Mouse (Mus musculus): ENCODE results near the gene Anapc4.

The Anapc4 gene

GRCm38 (mm10) chr5:52833761-52834274, at the start of gene Anapc4:
Gene Anapc4 (plus strand): TSS chr5:52834012.
- peak; percentile 99 for DNase-seq

DNA sequence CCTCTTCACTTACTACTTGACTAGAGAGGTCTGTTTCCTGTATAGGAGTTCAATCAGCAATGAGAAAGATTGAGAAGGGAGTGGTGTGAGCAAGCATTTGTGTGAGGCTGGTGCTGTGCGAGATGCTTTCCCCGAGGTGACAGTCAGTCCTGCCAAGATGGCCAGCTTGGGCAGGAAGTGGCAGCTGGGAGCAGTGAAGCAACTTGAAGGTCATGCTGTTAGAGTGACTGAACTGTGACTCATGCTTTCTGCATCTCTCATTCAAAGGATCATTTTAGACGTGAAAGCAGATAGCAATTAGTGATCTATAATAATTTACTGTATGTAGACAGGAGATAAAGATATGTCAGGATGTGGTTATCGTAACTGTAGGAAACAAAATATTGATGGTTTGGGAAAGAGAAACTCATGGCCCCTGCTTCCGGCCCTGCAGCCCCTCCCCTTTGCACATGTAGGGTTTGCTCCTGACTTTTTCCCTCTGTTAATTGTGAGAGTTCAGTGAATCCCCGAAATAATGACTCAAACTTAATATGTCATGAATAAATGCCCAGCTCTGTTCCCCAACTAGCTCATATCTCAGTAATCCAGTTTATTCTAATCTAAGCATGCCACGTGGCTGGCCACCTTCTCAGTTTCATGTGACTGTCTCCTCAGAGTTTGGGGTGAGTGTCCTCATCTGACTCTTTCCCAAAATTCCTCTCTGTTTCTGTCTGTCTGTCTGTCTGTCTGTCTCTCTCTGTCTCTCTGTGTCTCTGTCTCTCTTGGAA, 47.1 kb upstream of the Anapc4 start:
- DNase-seq, result no peak

- no peak for DNase-seq
Observed at GRCm38 (mm10) chr5:52793230-52793629, 40.6 kb upstream of the Anapc4 start.

DNA sequence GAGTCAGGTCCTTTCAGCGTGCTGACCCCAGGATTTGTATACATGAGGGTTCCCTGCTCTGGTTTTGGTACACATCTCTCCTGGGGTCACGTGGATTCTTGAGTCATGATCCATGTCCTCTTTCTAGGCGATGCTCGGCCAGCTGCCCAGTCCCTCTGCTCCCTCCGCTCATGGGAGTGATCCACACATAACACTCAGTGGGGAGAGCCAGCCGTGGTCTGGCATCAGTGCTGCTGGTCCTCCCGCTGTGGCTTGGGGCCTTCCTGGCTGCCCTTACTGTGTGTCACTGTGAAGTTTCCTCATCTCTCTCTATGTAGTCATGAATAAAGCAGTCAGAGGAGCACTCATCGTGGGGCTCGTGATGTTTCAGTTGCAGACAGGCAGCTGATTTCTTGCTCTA, 39.7 kb upstream of the Anapc4 start:
- DNase-seq, result no peak

DNA sequence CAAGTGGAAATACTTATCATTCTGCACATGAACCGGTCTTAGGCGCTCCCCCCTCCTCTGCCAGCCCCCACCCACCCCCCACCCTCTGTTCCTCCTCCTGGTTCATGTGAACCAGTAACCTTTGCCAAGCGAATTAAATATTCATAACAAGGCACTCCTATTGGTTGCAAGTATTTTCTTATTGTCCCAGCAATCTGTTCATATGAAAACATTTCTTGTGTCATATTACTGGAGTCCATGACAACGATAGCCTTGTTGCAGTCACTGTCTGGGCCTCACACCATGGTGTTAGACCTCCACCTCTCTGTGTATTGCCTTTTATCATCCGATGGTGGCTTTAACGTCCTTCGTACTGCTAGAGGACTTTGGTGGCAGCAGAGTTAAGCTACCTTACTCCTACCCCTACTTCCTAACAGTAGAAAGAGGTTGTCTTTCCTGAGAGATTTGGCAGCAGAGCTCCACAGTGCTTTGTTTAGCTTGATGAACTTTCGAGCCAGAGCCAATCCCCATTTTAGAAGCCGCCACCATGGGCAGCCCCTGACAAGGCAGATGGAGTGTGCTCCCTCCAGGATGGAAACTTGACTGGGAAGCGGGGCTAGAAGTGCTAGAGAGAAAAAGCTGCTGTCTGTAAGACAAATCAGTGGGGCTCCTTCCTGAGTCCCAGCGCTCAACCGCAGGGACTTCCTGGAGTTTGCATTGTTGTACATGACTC, 34.4 kb upstream of the Anapc4 start:
- DNase-seq, result no peak

DNA sequence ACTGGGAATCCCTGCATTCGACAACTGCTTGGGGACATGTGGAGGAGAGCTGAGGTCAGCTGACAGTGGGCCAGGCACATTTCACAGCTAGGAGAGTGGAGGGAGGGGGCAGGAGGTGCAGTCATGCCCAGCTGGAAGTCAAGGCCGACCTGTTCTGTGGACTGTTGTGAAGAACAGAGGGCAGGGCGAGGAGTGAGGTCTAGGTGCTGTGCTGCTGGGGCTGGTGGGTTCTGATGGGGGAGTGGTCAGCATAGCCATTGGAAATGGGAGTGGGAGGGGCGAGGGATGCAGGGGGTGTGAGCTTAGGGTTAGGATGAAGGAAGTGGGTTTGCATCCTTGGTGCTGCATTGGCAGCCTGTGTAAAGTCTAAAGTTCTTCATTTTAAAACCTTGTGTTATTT, 28.0 kb upstream of the Anapc4 start:
- DNase-seq, result no peak

DNA sequence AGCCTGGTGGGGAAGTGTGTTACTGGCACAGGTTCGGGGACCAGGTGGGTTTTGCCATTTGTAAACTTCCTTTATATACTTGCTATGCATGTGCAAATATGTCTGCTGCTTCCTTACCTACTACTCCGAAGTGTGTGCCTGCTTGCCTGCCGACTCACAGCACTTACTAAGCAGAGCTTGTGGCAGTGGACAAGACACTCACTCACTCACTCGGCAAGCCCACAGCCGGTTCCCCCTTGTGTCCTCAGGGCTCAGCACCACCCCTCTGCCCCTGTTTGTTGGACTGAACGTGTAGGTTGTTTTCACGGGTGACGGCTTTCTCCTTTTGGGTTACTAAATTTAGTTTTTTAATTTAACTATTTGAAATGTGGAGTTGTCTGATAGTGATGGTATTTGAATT, 27.5 kb upstream of the Anapc4 start:
- no peak for DNase-seq

GRCm38 (mm10) chr5:52807030-52807429, 26.8 kb upstream of the Anapc4 start:
- no peak for DNase-seq

- no peak for DNase-seq
Observed at GRCm38 (mm10) chr5:52810446-52810845, 23.4 kb upstream of the Anapc4 start.

GRCm38 (mm10) chr5:52811056-52811455, 22.8 kb upstream of the Anapc4 start:
- DNase-seq, result no peak

DNA sequence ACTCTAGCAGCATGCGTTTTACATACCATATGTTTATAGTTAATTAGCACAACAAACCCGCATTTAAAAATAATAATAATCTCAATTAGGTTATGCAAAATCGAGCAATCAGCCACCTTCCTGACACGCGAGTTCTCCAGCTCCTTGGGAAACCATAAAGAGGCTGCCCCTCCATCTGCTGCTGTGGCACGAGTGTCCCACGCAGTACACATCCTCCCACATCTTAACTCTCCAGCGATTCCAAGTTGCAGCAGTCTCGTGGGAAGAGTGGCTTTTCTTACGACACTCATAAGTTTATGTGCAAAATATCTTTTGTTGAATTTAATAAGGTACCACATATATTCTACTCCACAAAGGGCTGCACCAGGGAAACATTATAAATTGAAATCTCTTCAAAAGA, 21.4 kb upstream of the Anapc4 start:
- DNase-seq, result peak; percentile 31

GRCm38 (mm10) chr5:52813312-52813711, 20.5 kb upstream of the Anapc4 start:
- DNase-seq, result no peak

DNA sequence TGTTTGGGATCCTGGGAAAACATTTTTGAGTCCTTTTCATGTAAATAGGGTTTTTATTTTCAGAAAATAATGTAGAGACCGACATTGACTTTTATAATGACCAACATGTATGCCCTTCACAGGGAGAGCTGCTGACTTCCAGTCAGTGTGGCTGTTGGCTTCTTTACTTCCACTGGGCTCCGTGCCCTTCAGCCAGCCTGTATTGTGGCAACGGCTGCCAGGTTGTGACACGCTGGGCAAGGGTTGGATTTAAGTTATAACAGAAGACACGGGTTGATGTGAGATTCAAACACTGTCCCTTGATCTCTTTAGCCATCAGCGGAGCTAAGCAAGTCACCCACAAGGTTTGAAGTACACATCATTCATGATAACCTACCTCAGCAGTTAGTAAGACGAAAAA, 15.1 kb upstream of the Anapc4 start:
- no peak for DNase-seq

- no peak for DNase-seq
Observed at GRCm38 (mm10) chr5:52821691-52822090, 12.1 kb upstream of the Anapc4 start.

- DNase-seq, result no peak
Observed at GRCm38 (mm10) chr5:52827923-52828322, 5.9 kb upstream of the Anapc4 start.

DNA sequence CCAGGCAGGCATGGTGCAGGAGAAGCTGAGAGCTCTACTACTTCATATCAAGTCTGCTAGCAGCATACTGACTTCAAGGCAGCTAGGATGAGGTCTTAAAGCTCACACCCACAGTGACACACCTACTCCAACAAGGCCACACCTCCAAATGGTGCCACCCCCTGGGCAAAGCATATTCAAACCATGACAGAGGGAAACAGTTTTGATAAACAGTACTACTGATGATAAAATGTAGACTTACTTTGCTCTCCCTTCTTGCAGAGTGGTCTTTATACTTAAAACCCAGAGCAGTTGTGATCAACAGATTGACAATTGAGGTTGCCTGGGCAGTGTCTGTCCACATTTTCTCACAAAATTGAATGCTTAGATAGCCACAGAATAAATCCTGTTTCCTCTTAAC, 807 bp upstream of the Anapc4 start:
- DNase-seq, result no peak

- no peak for DNase-seq
Observed at GRCm38 (mm10) chr5:52834386-52834785, 574 bp downstream of the Anapc4 start.

GRCm38 (mm10) chr5:52844319-52844718, 10.5 kb downstream of the Anapc4 start:
- no peak for DNase-seq

DNA sequence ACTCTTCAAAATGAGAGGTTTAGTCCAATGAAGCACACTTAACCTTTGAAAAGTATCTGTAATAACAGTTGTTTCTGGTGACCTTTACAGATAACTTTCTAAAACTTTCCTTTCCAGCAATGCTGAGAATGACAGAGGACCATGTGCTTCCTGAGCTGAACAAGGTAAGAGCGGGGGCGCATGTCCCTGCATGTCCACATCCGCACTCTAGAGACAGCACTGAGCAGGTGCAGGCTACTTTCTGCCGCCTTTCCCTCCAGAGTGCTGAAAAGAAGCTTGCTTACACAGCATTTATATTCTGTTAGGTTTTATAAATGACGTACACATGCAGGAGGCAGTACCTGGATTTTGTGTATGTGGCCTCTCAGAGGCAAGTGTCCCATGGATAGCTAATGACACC, 21.9 kb downstream of the Anapc4 start:
- no peak for DNase-seq

- DNase-seq, result no peak
Observed at GRCm38 (mm10) chr5:52864446-52864845, 30.6 kb downstream of the Anapc4 start.

- no peak for DNase-seq
Observed at GRCm38 (mm10) chr5:52865825-52866224, 32.0 kb downstream of the Anapc4 start.

DNA sequence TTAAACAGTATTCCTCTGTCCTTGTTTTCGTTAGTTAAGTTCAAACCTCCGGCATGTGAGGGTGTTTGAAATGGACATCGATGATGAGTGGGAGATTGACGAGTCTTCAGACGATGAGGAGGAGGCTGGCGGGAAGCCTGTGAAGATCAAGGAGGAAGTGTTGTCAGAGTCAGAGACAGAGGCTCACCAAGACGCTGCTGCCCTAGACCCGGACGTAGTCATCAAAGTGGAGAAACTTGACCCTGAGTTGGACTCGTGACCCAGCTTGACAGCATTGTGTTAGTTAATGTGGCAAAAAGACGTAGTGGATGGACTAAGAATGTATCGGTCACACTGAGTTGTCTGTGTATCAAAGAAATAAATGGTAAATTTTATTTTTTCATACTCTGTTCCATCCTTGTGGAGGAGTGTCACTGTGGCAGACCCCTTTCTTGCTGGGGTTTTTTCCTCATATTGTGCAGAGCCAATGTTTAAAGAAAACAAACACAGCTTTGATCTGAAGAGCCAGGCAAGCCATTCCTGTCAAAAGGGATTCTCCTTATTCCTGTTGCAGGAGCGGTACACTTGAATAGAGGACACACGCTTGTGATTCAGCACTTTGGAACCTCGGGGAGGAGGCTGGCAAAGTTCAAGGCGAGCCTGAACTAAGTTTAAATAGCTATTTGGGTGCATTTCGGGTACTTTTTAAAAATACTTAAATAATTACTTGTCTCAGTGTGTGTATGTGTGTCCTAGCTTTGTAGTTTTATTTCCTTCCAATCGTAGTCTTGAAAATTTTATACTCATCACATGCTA, 32.7 kb downstream of the Anapc4 start:
- no peak for DNase-seq

- DNase-seq, result no peak
Observed at GRCm38 (mm10) chr5:52868918-52869703, 35.3 kb downstream of the Anapc4 start.
